Mouse (Mus musculus): ENCODE data around the gene Rps3. TPM values are rescaled to one million over a fixed set of nuclear protein-coding genes. Genes with fewer than 3 reads are reported as not detected.

Gene Rps3
- polyA plus RNA-seq (2014; fragmentation: Nextera tagmentation; extraction: Ambion mirVana): 488 and 521 TPM in 2 replicates

GRCm38 (mm10) chr7:99483271-99483923 is at the start of gene Rps3:
Gene Rps3, minus strand, starts transcription at chr7:99483738.
- Histone ChIP-seq H3K4me3 (replicated peaks; ENCODE audit: low read depth, low read length) (peak within 1 kb of the TSS; percentile 83), H3K4me1 (ENCODE audit: control insufficient read depth, insufficient read depth, low read length) (peaks cover 26% of the 10 kb centered on the region), H3K36me3 (ENCODE audit: control insufficient read depth, insufficient read depth, low read length) (peaks cover 41% of the 10 kb centered on the region), H3K4me2 (ENCODE audit: low read length) (peak within 1 kb of the TSS; percentile 79), H3K9ac (replicated peaks; ENCODE audit: low read length) (peak within 1 kb of the TSS; percentile 81), H3K27me3 (ENCODE audit: control insufficient read depth, insufficient read depth, low read length) (no peaks in the 10 kb centered on the region), H3K27ac (replicated peaks; ENCODE audit: low read depth, low read length) (peak within 1 kb of the TSS; percentile 84), H3K9me3 (ENCODE audit: control insufficient read depth, low read length) (no peaks in the 10 kb centered on the region)
- under 1% methylated on average over 45 of the region's 45 CpGs for WGBS
- ATAC-seq (ENCODE audit: low FRiP score, low TSS enrichment) (peak; percentile 98), DNase-seq (peak; percentile 99)

- Histone ChIP-seq H3K36me3 (ENCODE audit: control insufficient read depth, insufficient read depth, low read length) (no peaks in the 10 kb centered on the region), H3K4me2 (ENCODE audit: low read length) (no peak overlapping the region), H3K9me3 (ENCODE audit: control insufficient read depth, low read length) (no peaks in the 10 kb centered on the region), H3K4me3 (replicated peaks; ENCODE audit: low read depth, low read length) (no peak overlapping the region), H3K9ac (replicated peaks; ENCODE audit: low read length) (no peak overlapping the region), H3K27me3 (ENCODE audit: control insufficient read depth, insufficient read depth, low read length) (no peaks in the 10 kb centered on the region), H3K4me1 (ENCODE audit: control insufficient read depth, insufficient read depth, low read length) (peaks cover 26% of the 10 kb centered on the region), H3K27ac (replicated peaks; ENCODE audit: low read depth, low read length) (no peak overlapping the region)
- no peak for DNase-seq
- 86% methylated on average over 4 of the region's 4 CpGs for WGBS
- no peak for ATAC-seq (ENCODE audit: low FRiP score, low TSS enrichment)
These were observed 49.0 kb upstream of the Rps3 start for GRCm38 (mm10) chr7:99532526-99532925.

GRCm38 (mm10) chr7:99531408-99531970 is 48.0 kb upstream of the Rps3 start:
- H3K4me2 ChIP-seq (ENCODE audit: low read length): no peak overlapping the region
- H3K36me3 ChIP-seq (ENCODE audit: control insufficient read depth, insufficient read depth, low read length): no peaks in the 10 kb centered on the region
- no peaks in the 10 kb centered on the region for H3K9me3 ChIP-seq (ENCODE audit: control insufficient read depth, low read length)
- 91% methylated on average over 3 of the region's 3 CpGs for WGBS
- DNase-seq (no peak), ATAC-seq (ENCODE audit: low FRiP score, low TSS enrichment) (no peak)
- no peak overlapping the region for H3K27ac ChIP-seq (replicated peaks; ENCODE audit: low read depth, low read length)
- H3K9ac ChIP-seq (replicated peaks; ENCODE audit: low read length): no peak overlapping the region
- peaks cover 16% of the 10 kb centered on the region for H3K4me1 ChIP-seq (ENCODE audit: control insufficient read depth, insufficient read depth, low read length)
- no peaks in the 10 kb centered on the region for H3K27me3 ChIP-seq (ENCODE audit: control insufficient read depth, insufficient read depth, low read length)
- H3K4me3 ChIP-seq (replicated peaks; ENCODE audit: low read depth, low read length): no peak overlapping the region

- no peak overlapping the region for H3K9ac ChIP-seq (replicated peaks; ENCODE audit: low read length)
- no peaks in the 10 kb centered on the region for H3K36me3 ChIP-seq (ENCODE audit: control insufficient read depth, insufficient read depth, low read length)
- 52% methylated on average over 5 of the region's 5 CpGs for WGBS
- H3K27me3 ChIP-seq (ENCODE audit: control insufficient read depth, insufficient read depth, low read length): no peaks in the 10 kb centered on the region
- DNase-seq (no peak), ATAC-seq (ENCODE audit: low FRiP score, low TSS enrichment) (no peak)
- H3K4me2 ChIP-seq (ENCODE audit: low read length): no peak overlapping the region
- no peak overlapping the region for H3K27ac ChIP-seq (replicated peaks; ENCODE audit: low read depth, low read length)
- H3K4me3 ChIP-seq (replicated peaks; ENCODE audit: low read depth, low read length): no peak overlapping the region
- H3K4me1 ChIP-seq (ENCODE audit: control insufficient read depth, insufficient read depth, low read length): peaks cover 5% of the 10 kb centered on the region
- no peaks in the 10 kb centered on the region for H3K9me3 ChIP-seq (ENCODE audit: control insufficient read depth, low read length)
These were observed 45.9 kb upstream of the Rps3 start for GRCm38 (mm10) chr7:99529410-99529809.

GRCm38 (mm10) chr7:99528547-99528946 is 45.0 kb upstream of the Rps3 start:
- ATAC-seq (ENCODE audit: low FRiP score, low TSS enrichment) (no peak), DNase-seq (no peak)
- H3K9me3 ChIP-seq (ENCODE audit: control insufficient read depth, low read length): no peaks in the 10 kb centered on the region
- 58% methylated on average over 2 of the region's 2 CpGs for WGBS
- no peak overlapping the region for H3K4me3 ChIP-seq (replicated peaks; ENCODE audit: low read depth, low read length)
- no peaks in the 10 kb centered on the region for H3K27me3 ChIP-seq (ENCODE audit: control insufficient read depth, insufficient read depth, low read length)
- no peak overlapping the region for H3K4me2 ChIP-seq (ENCODE audit: low read length)
- H3K27ac ChIP-seq (replicated peaks; ENCODE audit: low read depth, low read length): no peak overlapping the region
- H3K4me1 ChIP-seq (ENCODE audit: control insufficient read depth, insufficient read depth, low read length): no peaks in the 10 kb centered on the region
- H3K9ac ChIP-seq (replicated peaks; ENCODE audit: low read length): no peak overlapping the region
- H3K36me3 ChIP-seq (ENCODE audit: control insufficient read depth, insufficient read depth, low read length): no peaks in the 10 kb centered on the region

DNA sequence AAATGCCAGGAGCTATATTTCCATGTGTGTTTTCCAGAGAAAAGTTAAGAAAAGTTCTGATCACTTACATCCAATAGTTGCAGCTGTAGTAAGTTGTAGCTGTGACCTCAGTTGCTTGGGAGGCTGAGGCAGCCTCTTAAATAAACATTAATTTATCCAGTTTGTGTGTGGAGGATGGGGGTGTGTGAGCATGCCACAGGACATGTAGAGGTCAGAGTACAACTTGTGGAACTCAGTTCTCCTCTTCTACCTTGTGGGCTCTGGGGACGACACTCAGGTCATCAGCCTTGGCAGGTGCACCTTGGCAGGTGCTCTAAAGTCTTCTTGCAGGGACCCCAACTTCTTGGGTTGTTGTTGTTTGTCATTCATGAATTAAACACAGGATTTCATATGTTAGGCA is 40.3 kb upstream of the Rps3 start:
- Histone ChIP-seq H3K4me3 (replicated peaks; ENCODE audit: low read depth, low read length) (no peak overlapping the region), H3K4me2 (ENCODE audit: low read length) (no peak overlapping the region), H3K27ac (replicated peaks; ENCODE audit: low read depth, low read length) (no peak overlapping the region), H3K9me3 (ENCODE audit: control insufficient read depth, low read length) (no peaks in the 10 kb centered on the region), H3K27me3 (ENCODE audit: control insufficient read depth, insufficient read depth, low read length) (no peaks in the 10 kb centered on the region), H3K9ac (replicated peaks; ENCODE audit: low read length) (no peak overlapping the region), H3K36me3 (ENCODE audit: control insufficient read depth, insufficient read depth, low read length) (no peaks in the 10 kb centered on the region), H3K4me1 (ENCODE audit: control insufficient read depth, insufficient read depth, low read length) (no peaks in the 10 kb centered on the region)
- no peak for ATAC-seq (ENCODE audit: low FRiP score, low TSS enrichment)
- 92% methylated on average over 1 of the region's 1 CpGs for WGBS
- no peak for DNase-seq

DNA sequence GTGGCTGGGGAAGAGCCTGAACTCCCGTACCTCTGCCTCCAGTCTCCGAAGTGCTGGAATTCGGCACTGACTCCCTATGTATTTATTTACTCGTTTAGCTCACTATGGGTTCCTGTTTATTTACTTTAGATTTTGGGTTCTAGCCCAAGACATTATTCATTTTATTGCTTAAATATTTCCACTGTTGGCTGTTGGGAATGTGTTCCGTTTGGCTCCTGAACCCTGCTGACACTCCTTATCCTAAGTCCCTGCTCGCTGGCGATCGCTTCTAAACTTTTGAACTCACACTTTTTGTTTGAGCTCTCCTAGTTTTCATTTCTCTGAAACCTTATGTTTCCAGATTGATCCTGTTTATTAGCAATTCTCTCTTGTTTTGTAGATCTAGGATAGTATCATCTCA is 39.6 kb upstream of the Rps3 start:
- no peaks in the 10 kb centered on the region for H3K4me1 ChIP-seq (ENCODE audit: control insufficient read depth, insufficient read depth, low read length)
- no peaks in the 10 kb centered on the region for H3K27me3 ChIP-seq (ENCODE audit: control insufficient read depth, insufficient read depth, low read length)
- H3K36me3 ChIP-seq (ENCODE audit: control insufficient read depth, insufficient read depth, low read length): no peaks in the 10 kb centered on the region
- no peak overlapping the region for H3K4me2 ChIP-seq (ENCODE audit: low read length)
- H3K9me3 ChIP-seq (ENCODE audit: control insufficient read depth, low read length): no peaks in the 10 kb centered on the region
- H3K27ac ChIP-seq (replicated peaks; ENCODE audit: low read depth, low read length): no peak overlapping the region
- DNase-seq (no peak), ATAC-seq (ENCODE audit: low FRiP score, low TSS enrichment) (no peak)
- no peak overlapping the region for H3K4me3 ChIP-seq (replicated peaks; ENCODE audit: low read depth, low read length)
- H3K9ac ChIP-seq (replicated peaks; ENCODE audit: low read length): no peak overlapping the region
- 86% methylated on average over 8 of the region's 8 CpGs for WGBS

GRCm38 (mm10) chr7:99518954-99519644 is 35.6 kb upstream of the Rps3 start:
- ATAC-seq (ENCODE audit: low FRiP score, low TSS enrichment): no peak
- no peak overlapping the region for H3K27ac ChIP-seq (replicated peaks; ENCODE audit: low read depth, low read length)
- no peaks in the 10 kb centered on the region for H3K4me1 ChIP-seq (ENCODE audit: control insufficient read depth, insufficient read depth, low read length)
- no peaks in the 10 kb centered on the region for H3K36me3 ChIP-seq (ENCODE audit: control insufficient read depth, insufficient read depth, low read length)
- 67% methylated on average over 4 of the region's 4 CpGs for WGBS
- H3K4me2 ChIP-seq (ENCODE audit: low read length): no peak overlapping the region
- no peak overlapping the region for H3K4me3 ChIP-seq (replicated peaks; ENCODE audit: low read depth, low read length)
- H3K9me3 ChIP-seq (ENCODE audit: control insufficient read depth, low read length): no peaks in the 10 kb centered on the region
- no peak overlapping the region for H3K9ac ChIP-seq (replicated peaks; ENCODE audit: low read length)
- no peaks in the 10 kb centered on the region for H3K27me3 ChIP-seq (ENCODE audit: control insufficient read depth, insufficient read depth, low read length)
- DNase-seq: no peak

DNA sequence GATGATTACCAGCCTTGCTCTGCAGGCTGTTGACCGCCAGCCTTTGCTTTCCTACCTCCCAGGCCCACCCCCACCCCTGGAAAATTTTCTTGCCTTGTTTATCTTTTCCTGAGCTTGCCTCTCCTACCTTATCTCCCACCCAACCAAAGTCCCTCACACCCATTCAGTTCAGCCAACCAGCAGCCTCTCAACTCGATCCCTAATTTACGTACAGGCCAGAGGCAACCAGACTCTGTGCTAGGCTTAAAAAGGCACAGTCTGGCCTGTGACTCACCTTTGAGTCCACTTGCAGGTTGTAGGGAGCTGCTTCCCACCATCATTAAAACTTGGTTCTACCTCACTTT is 33.2 kb upstream of the Rps3 start:
- no peak overlapping the region for H3K4me2 ChIP-seq (ENCODE audit: low read length)
- H3K36me3 ChIP-seq (ENCODE audit: control insufficient read depth, insufficient read depth, low read length): no peaks in the 10 kb centered on the region
- WGBS: 84% methylated on average over 3 of the region's 3 CpGs
- no peak for DNase-seq
- no peaks in the 10 kb centered on the region for H3K4me1 ChIP-seq (ENCODE audit: control insufficient read depth, insufficient read depth, low read length)
- H3K27me3 ChIP-seq (ENCODE audit: control insufficient read depth, insufficient read depth, low read length): no peaks in the 10 kb centered on the region
- H3K27ac ChIP-seq (replicated peaks; ENCODE audit: low read depth, low read length): no peak overlapping the region
- ATAC-seq (ENCODE audit: low FRiP score, low TSS enrichment): no peak
- no peak overlapping the region for H3K9ac ChIP-seq (replicated peaks; ENCODE audit: low read length)
- no peak overlapping the region for H3K4me3 ChIP-seq (replicated peaks; ENCODE audit: low read depth, low read length)
- no peaks in the 10 kb centered on the region for H3K9me3 ChIP-seq (ENCODE audit: control insufficient read depth, low read length)

Measured in midbrain, embryonic 14.5 days (tissue).